Mouse (Mus musculus) left cerebral cortex, adult 8-10 months (tissue): ENCODE measurements around the gene Ccnl2. TPM values are rescaled to one million over a fixed set of nuclear protein-coding genes. Genes with fewer than 3 reads are reported as not detected.
"Not testable (repeated sequence)": the region's sequence is repeated elsewhere in the genome, so short reads cannot be mapped to it uniquely, and the experiment has no call there.

ENCODE experiments used
- DNase-seq, 2 experiments: peaks; one replicate each; pipeline ENCODE4 v3.0.0; 2022; ENCODE audit warnings: low spot score in 2 of 2
- total RNA-seq, 4 experiments: library from RNA; stranded (reverse); gene quantifications; 2 replicates each; pipeline ENCODE4 v1.2.4; 2022

Ccnl2 gene
- 10 to 100 TPM; 54.7 to 60.9 (median 57.6) TPM for total RNA-seq

DNA sequence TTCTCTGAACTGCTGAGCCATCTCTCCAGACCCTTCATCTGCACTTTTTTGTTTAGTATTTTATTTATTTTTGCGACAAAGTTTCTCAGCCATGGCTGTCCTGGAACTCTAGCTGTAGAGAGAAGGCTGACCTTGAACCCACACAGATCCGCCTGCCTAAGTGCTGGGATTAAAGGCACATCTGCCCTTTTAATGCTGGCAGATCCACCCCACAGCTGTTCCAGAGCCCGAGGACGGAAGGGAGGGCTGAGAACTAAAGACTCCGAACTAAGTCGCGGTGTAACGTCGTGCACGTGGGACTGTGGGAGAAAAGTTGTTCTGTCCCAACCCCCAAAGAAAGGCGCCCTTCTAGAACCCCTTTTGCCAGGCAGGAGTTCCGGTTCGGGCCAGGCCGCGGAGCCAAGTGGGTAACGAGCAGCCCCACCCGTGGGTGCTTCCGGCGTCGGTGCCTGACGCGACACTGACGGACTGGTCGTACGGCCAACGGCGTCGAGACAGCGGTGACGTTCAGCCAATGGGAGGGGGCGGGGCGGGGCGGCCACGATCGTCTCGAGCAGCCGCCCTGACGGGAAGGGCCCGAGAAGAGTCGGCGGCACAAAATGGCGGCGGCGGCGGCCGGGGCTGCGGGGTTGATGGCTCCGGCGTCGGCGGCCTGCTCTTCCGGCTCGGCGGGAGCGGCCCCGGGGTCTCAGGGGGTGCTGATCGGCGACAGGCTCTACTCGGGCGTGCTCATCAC is at the start of gene Ccnl2:
Gene Ccnl2, plus strand, starts transcription at position 561 of the 736 bp plus-strand sequence.
- DNase-seq = peak; percentile 74 to 93

DNA sequence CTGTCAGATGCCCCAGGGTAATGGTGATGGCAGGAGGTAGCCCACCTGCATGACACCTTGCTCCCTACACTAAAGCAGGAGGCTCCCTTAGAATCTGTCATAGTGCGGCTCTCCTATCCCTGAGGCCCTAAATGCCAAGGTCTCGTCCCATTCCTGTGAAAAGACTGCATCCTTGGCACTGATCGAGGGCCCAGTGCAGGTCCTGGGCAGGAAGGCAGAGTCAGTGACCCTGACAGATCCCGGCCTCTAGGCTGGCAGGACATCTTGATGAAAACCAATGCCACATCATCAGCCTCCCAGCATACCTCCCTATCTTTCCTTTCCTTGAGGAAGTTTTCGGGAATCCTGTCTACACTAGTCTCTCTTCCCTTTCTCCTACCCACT is 42.8 kb upstream of the Ccnl2 start:
- no peak for DNase-seq

DNA sequence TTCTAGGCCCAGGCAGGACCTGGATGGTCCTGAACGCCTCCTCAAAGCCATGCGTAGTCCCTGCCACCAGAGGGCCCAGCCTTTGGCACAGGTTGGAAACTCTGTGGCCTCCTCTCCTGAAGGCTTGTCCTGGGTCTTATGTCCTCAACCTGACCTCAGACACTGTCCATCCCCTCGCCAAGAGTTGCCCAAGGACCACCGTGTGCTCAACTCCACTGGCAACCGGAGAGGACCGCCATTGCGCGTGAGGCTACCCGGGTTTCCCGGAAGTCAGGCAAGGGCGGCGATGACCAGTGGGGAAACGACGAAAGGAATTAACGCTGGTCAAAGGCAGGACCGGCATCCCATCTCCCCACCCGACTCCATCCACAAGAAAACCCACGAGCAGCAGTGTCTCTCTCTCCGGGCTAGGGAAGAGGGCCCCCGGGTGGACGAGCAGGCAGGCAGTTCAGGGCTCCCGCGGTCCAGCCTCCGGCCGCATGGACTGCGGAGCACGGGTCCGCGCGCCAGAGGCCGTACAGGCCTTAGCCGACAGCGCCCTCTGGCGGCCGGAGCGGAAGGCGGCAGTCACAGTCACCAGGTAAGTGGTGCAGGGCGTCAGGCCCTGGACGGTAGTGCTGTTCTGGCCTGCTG is 42.3 kb upstream of the Ccnl2 start:
- DNase-seq = peak; percentile 76 to 85

DNA sequence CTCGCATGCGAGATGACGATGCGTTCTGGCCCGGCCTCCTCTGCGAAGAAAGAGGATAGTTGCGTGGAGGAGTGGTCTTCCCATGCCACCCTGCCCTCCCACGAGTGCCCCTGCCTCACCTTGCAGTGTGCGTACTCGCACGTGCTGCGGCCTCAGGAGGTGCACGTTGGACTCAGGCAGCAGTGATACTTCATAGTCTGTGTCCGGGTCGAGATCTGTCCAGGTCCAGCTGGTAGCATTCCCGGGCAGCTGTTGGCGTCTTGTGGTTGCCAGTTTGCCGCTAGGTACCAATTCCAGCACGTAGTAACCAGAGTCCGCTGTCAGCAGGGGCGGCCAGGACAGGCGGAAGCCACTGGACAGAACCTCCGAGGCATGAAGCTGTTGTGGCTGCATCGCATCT is 41.7 kb upstream of the Ccnl2 start:
- no peak for DNase-seq

DNA sequence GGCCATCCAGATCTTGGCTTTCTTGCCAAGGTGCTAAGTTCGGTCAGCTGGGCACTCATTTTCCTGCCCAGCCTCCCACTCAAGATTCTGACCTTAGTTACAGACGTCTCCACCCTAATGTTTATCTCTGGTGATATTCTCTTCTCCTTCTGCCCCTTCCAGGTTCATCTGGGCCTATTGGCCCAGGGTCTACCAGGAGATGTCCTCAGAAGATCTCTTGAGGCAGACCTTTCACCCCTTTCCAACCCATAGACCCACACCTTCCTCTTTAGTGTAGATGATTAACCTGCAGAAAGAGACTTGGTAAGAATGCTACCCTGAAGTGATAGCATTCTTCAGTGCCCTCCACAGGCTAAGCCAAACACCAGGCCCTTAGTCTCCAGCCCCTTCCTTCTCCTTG is 40.6 kb upstream of the Ccnl2 start:
- DNase-seq = no peak

DNA sequence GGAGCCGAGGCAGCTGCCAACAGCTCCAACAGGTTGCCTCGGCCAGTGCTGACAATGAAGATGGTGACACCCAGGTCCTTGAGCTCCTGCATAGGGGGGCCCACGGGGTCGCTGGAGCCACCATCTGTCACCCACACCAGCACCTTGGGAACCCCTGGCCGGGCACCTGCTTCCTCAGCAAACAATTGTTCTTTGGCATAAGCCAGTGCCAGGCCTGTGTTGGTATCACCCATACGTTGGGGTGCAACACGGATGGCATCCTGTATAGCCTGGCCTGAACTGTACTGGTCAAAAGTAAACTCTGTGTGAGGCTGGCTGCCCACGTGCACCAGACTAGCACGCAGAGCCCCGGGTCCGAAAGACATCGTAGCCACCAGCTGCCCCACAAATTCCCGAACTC is 39.5 kb upstream of the Ccnl2 start:
- DNase-seq = no peak

DNA sequence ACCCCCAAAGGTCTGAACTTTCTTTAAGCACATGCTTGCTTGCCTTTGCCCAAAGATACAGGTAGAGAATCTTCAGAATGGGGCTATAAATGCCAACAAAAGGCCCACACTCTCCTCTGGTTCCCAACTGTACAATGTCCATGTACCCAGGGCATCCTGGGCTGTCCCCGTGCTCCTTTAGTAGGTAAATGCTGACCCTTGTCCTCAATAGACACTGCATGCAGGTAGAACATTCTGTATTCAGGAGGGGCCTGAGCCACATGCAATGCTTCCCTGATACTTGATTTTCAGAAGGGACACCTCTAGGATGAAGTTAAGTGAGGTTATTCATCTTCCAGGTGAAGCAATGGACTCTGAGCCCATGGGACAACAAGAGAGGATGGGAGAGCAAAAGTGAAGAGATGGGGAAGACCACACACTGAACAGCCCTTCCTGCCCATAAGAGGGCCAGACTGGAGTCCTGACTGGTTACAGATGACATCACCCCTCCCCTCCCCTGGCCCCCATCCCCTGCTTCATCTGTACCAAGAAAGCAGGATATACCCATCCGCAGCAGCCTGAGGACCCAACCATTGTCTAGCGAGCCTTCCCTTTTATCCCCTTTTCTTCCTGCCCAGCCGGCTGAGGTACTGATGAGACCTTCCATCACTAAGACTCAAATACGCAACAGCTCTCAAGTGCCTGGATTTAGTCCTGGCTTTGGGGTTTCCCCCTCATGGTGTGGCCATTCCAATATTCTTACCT is 38.8 kb upstream of the Ccnl2 start:
- DNase-seq = no peak

DNA sequence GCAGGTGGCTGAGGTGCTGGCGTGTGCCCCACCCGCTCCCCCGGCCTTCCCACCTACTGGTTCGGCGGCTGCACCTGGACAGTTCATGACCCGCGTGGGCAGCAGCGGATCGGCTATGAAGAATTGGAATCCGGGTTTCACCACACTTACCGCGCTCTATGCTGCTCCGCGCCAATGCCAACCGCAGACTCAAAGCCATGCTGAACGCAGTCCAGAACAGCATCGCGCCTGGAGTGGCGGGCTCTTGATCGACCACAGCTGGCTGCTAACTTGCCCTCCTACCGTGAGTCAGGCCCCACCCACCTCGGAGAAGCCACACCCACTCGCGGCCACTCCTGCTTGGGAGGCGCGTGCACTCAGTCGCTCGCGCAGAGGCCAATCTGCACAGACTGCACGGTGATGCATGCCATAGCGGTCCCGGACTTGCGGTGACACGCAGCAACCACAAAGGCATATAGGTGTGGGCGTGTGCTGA is 38.0 kb upstream of the Ccnl2 start, which contains the start of gene Vwa1:
Gene Vwa1, minus strand, starts transcription at position 419 of the 475 bp plus-strand sequence.
- DNase-seq = peak; percentile 78 to 87

DNA sequence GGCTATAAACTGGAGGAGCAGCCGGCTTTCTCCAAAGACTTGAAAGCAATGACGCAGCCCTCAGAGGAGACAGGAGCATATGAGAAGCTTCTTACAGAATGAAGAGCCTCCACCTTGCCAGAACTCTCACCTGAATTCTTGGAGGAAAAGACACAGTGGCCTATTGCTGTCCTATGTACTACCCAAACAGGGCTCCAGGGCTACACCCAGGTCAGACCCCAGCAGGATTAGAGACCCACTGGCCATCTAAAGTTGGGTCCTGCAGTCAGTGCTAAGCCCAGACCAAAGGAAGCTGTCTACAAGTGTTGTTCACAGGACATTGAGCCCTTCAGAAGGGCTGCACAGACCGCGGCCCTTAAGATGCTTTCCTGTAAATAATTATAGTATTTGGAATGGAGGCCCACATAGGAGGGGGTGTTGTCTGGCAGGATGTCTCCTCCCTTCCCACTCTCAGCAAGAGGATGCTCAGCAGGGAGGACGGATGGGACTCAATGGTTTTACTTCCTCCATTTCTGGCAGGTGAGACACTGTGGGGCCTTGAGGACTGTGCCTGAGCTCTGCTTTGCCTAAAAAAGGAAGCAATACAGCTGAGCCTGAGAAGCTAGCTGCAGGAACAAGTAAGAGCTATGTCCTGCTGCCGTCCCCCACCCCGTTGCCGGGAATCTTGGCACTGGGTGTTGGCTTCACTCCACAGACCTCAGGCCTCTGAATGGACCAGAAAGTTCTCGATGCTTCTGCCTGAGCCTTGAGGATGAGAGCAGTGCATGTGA is 37.1 kb upstream of the Ccnl2 start:
- DNase-seq = peak in 1 of 2 experiments; percentile 61

DNA sequence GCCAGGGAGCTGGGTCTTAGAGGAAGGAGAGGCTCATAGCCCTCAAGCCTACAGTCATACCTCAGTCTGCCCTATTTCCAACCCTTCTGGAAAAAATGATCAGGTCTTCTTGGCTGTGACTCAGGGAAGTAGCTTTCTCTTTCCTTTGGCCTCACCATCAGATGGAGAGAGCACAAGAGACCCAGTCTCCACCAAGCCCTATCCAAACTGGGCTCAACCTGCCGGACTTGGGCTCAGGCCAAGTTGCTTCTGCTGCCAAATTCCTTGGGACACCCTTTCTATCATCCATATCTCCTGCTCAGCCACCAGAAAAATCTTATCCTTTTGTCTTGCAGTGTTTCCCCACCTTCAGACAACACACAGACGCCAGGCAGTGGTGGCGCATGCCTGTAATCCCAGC is 36.4 kb upstream of the Ccnl2 start:
- no peak for DNase-seq

DNA sequence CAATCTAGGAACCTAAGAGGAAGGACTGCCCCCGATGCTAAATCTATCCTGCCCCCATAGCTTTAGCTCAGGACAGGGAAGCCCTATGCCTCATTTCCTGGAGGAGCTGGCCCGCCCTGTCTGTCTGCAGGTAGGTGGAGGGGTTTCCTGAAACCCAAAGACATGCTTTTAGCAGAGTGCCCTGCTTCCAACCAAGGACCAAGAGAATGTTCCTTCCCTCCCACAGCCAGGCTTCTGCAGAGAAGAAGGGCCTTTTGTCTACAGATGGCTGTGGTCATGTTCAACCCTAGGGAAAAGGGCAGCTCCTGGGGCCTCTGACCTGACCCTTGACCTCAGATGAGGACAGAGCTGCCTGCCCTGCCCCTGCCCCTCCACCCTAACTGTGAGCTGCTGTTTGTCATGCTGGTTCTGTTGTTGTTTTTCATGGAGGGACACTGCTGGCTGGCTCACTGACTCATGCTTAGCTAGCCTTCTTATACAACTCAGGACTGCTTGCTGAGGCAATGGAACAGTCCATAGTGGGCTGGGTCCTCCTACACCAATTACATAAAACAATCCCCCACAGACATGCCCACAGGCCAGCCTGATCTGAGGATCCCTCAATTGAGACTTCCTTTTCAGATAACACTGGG is 35.5 kb upstream of the Ccnl2 start:
- peak in 1 of 2 experiments; percentile 67 for DNase-seq

DNA sequence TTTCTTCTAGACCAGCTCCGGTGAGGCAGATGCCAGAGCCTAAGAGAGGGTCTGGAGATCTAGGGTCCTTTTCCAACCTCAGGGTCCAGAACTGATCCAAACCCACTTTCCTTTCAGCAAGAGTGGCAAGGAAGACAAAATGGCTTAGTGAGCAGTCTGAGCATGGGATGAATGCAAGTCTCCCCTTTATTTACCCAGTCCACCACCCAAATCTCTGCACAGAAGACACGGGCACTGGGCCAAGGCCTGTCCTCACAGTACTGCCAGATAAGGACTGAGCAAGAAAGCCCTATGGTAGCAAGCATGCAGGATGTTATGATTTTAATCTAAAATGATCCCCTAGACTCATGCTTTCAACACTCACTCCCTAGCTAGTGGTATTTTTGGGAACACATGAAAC is 34.5 kb upstream of the Ccnl2 start:
- no peak for DNase-seq

DNA sequence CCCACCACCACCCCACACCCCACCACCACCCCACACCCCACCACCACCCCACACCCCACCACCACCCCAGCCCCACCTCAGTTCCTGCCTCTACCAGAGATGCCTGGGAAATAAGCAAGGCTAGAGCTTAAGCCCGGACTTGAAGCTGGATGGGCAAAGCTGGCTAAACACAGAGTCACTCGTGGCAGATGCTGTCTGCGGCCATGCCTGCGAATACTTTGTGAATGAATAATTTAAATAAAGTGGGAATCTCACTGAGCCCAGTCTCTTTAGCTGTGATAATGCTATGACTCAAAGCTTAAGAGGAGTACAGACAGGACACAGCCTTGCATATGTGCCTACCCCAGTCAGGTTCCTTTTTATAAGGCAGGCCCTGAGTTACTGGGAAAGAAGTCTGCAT is 32.8 kb upstream of the Ccnl2 start:
- DNase-seq = no peak

DNA sequence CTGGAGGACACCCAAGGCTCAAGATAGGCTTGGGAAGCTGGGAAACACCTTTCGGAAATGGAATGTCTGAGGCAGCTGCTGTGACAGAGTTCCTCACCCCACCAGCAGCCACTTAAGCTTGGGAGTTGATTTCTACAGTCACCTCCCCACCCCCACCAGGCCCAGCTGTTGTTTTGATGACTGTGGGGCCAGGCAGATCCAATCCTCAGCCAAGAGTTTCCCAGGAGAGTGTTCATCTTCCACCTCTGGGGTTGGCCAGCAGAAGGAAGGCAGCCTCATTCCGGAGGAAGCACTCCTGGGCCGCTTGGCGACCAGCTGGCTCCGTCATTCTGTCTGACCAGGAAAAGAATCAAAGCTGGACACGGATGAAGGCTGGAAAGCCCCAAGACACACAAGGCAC is 31.4 kb upstream of the Ccnl2 start:
- DNase-seq = no peak

DNA sequence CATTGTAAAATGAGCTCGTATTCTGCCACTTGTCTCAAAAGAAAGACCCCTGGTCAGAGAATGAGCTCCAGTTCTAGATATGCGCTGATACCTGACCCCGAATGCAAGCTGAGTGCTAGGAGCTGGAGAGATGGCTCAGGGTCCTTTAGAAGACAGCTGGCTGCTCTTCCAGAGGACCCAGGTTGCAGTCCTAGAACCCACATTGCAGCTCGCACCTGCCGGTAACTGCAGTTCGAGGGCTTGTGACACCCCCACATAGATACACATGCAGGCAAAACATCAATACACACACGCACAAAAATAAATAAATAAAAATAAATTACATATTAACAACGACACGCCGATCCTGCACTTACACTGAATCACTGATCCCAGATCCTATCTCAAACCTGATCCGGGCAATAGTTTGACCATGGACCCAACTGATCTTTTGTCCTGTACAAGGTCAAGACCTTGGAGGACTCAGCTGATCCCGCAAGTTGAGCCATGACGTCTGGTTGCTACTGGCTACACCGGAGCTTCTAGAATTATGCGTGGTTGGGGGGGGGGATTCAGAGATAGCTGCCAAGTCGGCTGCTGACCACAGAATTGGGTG is 28.7 kb upstream of the Ccnl2 start:
- no peak for DNase-seq

DNA sequence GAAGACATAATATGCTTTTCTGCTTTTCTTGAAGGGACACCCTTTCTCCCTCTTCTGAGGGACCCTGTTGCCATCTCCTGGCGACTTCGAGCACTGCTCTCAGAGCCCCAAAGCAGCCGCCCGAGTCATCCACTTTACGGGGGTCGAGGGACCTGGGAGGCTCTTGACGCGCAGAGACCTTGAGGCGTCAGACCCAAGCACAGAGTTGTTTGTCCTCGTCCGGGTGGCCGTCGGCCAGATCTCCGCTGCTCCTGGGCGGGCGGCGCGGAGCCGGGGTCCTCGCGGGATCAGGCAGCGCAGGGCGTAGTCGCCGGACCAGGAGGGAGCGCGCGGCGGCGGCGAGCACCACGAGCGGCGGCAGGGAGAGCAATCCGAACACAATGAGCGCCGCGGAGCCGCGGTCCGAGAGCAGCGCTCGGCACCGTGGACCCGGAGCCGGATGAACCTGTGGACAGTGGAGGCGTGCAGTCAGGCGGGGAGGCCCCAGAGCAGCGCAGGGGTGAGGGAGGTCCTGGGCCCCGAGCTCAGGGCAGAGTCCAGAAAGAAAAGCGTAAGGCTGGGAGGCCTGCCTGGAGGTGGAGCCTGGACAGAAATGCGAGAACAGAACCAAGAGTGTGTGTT is 28.1 kb upstream of the Ccnl2 start:
- DNase-seq = peak in 1 of 2 experiments; percentile 64

DNA sequence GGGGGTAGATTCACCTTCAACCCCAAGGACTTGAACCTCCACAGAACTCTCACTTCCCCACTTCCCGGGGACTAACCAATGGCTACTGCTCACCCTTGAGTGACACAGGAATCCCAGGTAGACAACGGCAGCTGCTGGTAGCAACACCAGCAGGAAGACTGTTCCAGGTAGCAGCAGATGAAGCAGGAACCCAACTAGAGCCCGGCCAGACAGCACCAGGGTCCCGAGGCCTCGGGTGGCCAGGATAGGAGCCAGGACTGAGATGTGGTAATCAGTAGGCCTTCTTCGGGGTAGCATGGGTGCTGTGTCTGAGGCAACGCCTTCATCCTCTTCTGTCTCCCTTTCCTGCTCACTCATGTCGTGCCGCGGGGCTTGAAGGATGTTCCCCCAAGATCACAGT is 27.0 kb upstream of the Ccnl2 start:
- no peak for DNase-seq

DNA sequence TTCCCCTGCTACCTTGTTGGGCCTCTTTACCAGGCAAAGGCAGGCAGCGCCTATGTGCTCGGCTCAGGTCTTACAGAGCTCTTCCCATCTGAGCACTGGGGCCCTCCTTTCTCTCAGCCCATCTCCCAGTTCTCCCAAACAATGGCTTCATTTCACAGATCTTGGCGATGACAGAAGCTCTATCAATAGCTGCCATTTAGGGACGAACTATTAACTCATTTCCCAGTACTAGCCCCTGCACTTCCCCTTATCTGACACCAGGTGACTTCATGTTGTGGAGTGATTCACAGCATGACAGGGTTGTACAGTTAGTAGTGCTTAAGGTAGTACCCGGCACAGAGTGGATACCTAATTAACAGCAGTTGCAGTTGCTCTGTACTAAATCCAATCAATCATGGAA is 26.5 kb upstream of the Ccnl2 start, which contains the start of gene Tmem88b:
Gene Tmem88b, minus strand, starts transcription at position 56 of the 400 bp plus-strand sequence.
- DNase-seq = no peak

DNA sequence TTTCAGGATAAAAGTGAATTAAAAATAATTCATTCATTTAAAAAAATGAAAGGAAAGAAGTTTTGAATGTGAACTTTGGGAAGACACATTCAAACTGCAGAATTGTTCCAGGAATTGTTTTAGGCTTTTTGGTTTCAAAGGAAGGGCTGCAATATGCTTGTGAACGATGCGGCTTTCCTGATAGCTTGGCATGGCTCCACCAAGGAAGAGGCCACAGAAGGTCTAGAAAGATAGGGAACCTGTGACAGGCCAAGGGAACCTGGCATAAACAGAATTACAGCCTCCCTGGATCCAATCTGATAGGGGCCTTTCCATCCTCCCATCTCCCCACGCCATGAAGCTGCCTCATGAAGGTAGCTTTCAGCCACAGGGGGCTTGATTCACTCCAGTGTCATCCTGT is 24.0 kb upstream of the Ccnl2 start:
- DNase-seq = no peak

DNA sequence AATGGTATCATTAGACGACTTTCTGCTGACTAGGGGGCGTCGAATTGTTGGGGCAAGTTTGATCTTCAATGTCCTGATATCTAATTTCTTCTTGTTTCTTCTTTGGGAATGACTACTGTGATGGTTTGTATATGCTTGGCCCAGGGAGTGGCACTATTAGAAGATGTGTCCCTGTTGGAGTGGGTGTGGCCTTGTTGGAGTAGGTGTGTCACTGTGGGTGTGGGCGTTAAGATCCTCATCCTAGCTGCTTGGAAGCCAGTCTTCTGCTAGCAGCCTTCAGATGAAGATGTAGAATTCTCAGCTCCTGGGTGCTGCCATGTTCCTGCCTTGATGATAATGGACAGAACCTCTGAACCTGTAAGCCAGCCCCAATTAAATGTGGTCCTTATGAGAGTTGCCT is 23.5 kb upstream of the Ccnl2 start:
- DNase-seq = not testable (repeated sequence)
